Mouse (Mus musculus): ENCODE data around the gene Ces4a.
"Not testable (repeated sequence)": the region's sequence is repeated elsewhere in the genome, so short reads cannot be mapped to it uniquely, and the experiment has no call there.

DNA sequence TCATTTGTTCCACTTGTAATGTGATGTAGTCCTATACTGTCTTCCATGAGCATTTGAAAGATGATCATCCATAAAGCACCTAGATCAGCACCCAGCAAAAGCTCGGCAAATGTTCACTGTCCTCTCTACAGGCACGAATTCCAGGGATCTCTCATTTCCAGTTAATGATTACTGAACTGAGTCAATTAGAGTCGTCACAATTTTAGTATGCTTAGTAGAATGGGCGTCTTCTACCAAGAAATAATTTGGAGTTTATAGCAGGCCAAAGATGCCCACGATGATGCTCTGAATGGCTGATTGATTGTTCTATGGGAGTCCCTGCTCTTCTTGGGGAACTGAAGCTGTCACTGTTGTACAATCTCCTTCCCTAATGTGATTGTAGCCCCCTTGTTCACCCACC lies 27.9 kb upstream of the Ces4a start:
- TF ChIP-seq CTCF, EP300 (IDR thresholded peaks at IDR 0.05; ENCODE audit: low read depth): not testable (repeated sequence)

Data from liver, embryonic 14.5 days (tissue).